ENCODE assay signal across 14 mouse cellular contexts in genomic region chr10:105926229-105926911, GRCm38 (mm10).
DNase-seq lines count a peak whose midpoint lies in the region; ATAC-seq and TF ChIP-seq lines count a peak whose summit lies in the region.
"Had no signal": no experiment of that assay in that cellular context is flagged by ENCODE, and none has a peak within 500 bp of the region (broad histone marks: within the 10 kb centered on the region; RNA-seq: fewer than 3 reads in every experiment).

No protein-coding gene starts in this region.

- H3K27ac ChIP-seq in midbrain, embryonic 14.5 days (replicated peaks; ENCODE audit: low read depth, low read length): no peak overlapping the region
- no peak overlapping the region for H3K27ac ChIP-seq in midbrain, embryonic 11.5 days (ENCODE audit: low read depth, low read length)
- no peak overlapping the region for H3K27ac ChIP-seq in forebrain, postnatal 0 days (ENCODE audit: low read depth, low read length)
- H3K27ac ChIP-seq in cerebellum, adult 2 months (ENCODE audit: insufficient read depth, low read length): no peak overlapping the region
- H3K27ac ChIP-seq: embryonic facial prominence, embryonic 13.5 days had no signal

- H3K4me2 ChIP-seq in midbrain, embryonic 14.5 days (ENCODE audit: low read length): no peak overlapping the region
- H3K4me2 ChIP-seq in midbrain, embryonic 11.5 days: no peak overlapping the region
- H3K4me2 ChIP-seq in forebrain, postnatal 0 days (ENCODE audit: low read depth): no peak overlapping the region
- H3K4me2 ChIP-seq: embryonic facial prominence, embryonic 13.5 days had no signal

- H3K4me3 ChIP-seq in midbrain, embryonic 14.5 days (replicated peaks; ENCODE audit: low read depth, low read length): no peak overlapping the region
- no peak overlapping the region for H3K4me3 ChIP-seq in midbrain, embryonic 11.5 days (ENCODE audit: low read depth, low read length)
- H3K4me3 ChIP-seq in forebrain, postnatal 0 days (ENCODE audit: low read depth, low read length): no peak overlapping the region
- H3K4me3 ChIP-seq in cerebellum, adult 2 months (replicated peaks; ENCODE audit: insufficient read depth, low read depth, low read length): no peak overlapping the region
- H3K4me3 ChIP-seq: embryonic facial prominence, embryonic 13.5 days had no signal

- no peaks in the 10 kb centered on the region for H3K36me3 ChIP-seq in midbrain, embryonic 14.5 days (ENCODE audit: control insufficient read depth, insufficient read depth, low read length)
- H3K36me3 ChIP-seq in midbrain, embryonic 11.5 days (ENCODE audit: control insufficient read depth, insufficient read depth, low read length): no peaks in the 10 kb centered on the region
- no peaks in the 10 kb centered on the region for H3K36me3 ChIP-seq in forebrain, postnatal 0 days (ENCODE audit: insufficient read depth)
- H3K36me3 ChIP-seq: embryonic facial prominence, embryonic 13.5 days had no signal

- H3K4me1 ChIP-seq in midbrain, embryonic 14.5 days (ENCODE audit: control insufficient read depth, insufficient read depth, low read length): no peaks in the 10 kb centered on the region
- H3K4me1 ChIP-seq in midbrain, embryonic 11.5 days (ENCODE audit: control insufficient read depth, insufficient read depth, low read length): no peaks in the 10 kb centered on the region
- no peaks in the 10 kb centered on the region for H3K4me1 ChIP-seq in forebrain, postnatal 0 days (ENCODE audit: insufficient read depth)
- H3K4me1 ChIP-seq in cerebellum, adult 2 months (ENCODE audit: control insufficient read depth, insufficient read depth, low read length): no peaks in the 10 kb centered on the region
- H3K4me1 ChIP-seq: embryonic facial prominence, embryonic 13.5 days had no signal

- no peak for TF ChIP-seq POLR2A in cerebellum, adult 2 months (IDR thresholded peaks at IDR 0.05; ENCODE audit: borderline replicate concordance, insufficient read depth, low read length)

- no peaks in the 10 kb centered on the region for H3K9me3 ChIP-seq in midbrain, embryonic 14.5 days (ENCODE audit: control insufficient read depth, low read length)
- H3K9me3 ChIP-seq in midbrain, embryonic 11.5 days (ENCODE audit: control insufficient read depth, low read length): no peaks in the 10 kb centered on the region
- no peaks in the 10 kb centered on the region for H3K9me3 ChIP-seq in forebrain, postnatal 0 days (ENCODE audit: low read length)
- H3K9me3 ChIP-seq: embryonic facial prominence, embryonic 13.5 days had no signal

- DNase-seq in midbrain, embryonic 14.5 days: no peak
- DNase-seq in midbrain, embryonic 11.5 days (ENCODE audit: low spot score, missing footprints): no peak
- DNase-seq in forebrain, postnatal 0 days: no peak
- DNase-seq in left cerebral cortex, adult 9 months (ENCODE audit: low spot score in 2 of 2): peak; percentile 11 to 36
- peak; percentile 5 for DNase-seq in right cerebral cortex, postnatal 25 days
- DNase-seq in thymus, postnatal 0 days (ENCODE audit: low spot score): no peak
- no peak for DNase-seq in cerebellum, adult 2 months
- DNase-seq: adrenal gland, postnatal 10 days; cerebellum, adult 8-10 months; gastrocnemius, postnatal 36 days; heart, postnatal 10 days; kidney, adult 18-20 months; thymus, postnatal 4 days had no signal

- no peak for TF ChIP-seq CTCF in forebrain, postnatal 0 days (IDR thresholded peaks at IDR 0.05; ENCODE audit: low read depth)
- TF ChIP-seq CTCF in cerebellum, adult 2 months (IDR thresholded peaks at IDR 0.05; ENCODE audit: borderline replicate concordance, insufficient read depth, low read depth, low read length): no peak

- H3K27me3 ChIP-seq in midbrain, embryonic 14.5 days (ENCODE audit: control insufficient read depth, insufficient read depth, low read length): no peaks in the 10 kb centered on the region; the same call in 1 of the 2 replicates
- no peaks in the 10 kb centered on the region for H3K27me3 ChIP-seq in midbrain, embryonic 11.5 days (ENCODE audit: control insufficient read depth, insufficient read depth, low read length)
- H3K27me3 ChIP-seq in forebrain, postnatal 0 days (ENCODE audit: insufficient read depth, low read length): no peaks in the 10 kb centered on the region
- no peaks in the 10 kb centered on the region for H3K27me3 ChIP-seq in cerebellum, adult 2 months (ENCODE audit: control insufficient read depth, insufficient read depth, low read length)
- H3K27me3 ChIP-seq: embryonic facial prominence, embryonic 13.5 days had no signal

- ATAC-seq in midbrain, embryonic 14.5 days (ENCODE audit: low FRiP score, low TSS enrichment): peak; percentile 40; the same call in 1 of the 2 replicates
- no peak for ATAC-seq in midbrain, embryonic 11.5 days (ENCODE audit: low FRiP score)
- ATAC-seq in forebrain, postnatal 0 days: peak; percentile 58

- WGBS in midbrain, embryonic 14.5 days: 77% methylated on average over 5 of the region's 5 CpGs
- 85% methylated on average over 5 of the region's 5 CpGs for WGBS in midbrain, embryonic 11.5 days
- 42% methylated on average over 5 of the region's 5 CpGs for WGBS in forebrain, postnatal 0 days
- WGBS in cerebellum, adult 2 months: 83% methylated on average over 5 of the region's 5 CpGs

- no peak overlapping the region for H3K9ac ChIP-seq in midbrain, embryonic 14.5 days (replicated peaks; ENCODE audit: low read length)
- H3K9ac ChIP-seq in midbrain, embryonic 11.5 days (ENCODE audit: low read length): no peak overlapping the region
- H3K9ac ChIP-seq in forebrain, postnatal 0 days: no peak overlapping the region
- H3K9ac ChIP-seq: embryonic facial prominence, embryonic 13.5 days had no signal

Comparison
In these comparisons a context has a peak if more than half of its experiments do, and no peak if none do; other contexts are left out.
1. DNase-seq: peak in left cerebral cortex, adult 9 months (2 of 2) and right cerebral cortex, postnatal 25 days (single experiment); none in midbrain, embryonic 14.5 days (single experiment), midbrain, embryonic 11.5 days (single experiment), forebrain, postnatal 0 days (single experiment), thymus, postnatal 0 days (single experiment) and cerebellum, adult 2 months (0 of 2).